Mouse (Mus musculus): ENCODE results near the gene Stum. TPM values are rescaled to one million over a fixed set of nuclear protein-coding genes. Genes with fewer than 3 reads are reported as not detected.
A peak's percentile ranks its signal among the peaks of the same experiment; 100 is the strongest.

The Stum gene
- polyA plus RNA-seq, 1 experiment = 0.69 TPM

GRCm38 (mm10) chr1:180415836-180416235 is 67.5 kb downstream of the Stum start:
- Histone ChIP-seq H3K4me1 (ENCODE audit: control insufficient read depth, insufficient read depth, low read length) (no peaks in the 10 kb centered on the region), H3K4me3 (ENCODE audit: insufficient read depth, low read depth, low read length) (no peak overlapping the region), H3K27ac (ENCODE audit: insufficient read depth, low read depth, low read length) (no peak overlapping the region), H3K36me3 (ENCODE audit: control insufficient read depth, insufficient read depth, low read length) (no peaks in the 10 kb centered on the region; the same call in 1 of the 2 replicates), H3K27me3 (replicated peaks; ENCODE audit: control insufficient read depth, insufficient read depth, low read length) (no peaks in the 10 kb centered on the region)
- no peak for TF ChIP-seq CTCF (conservative IDR thresholded peaks at IDR 0.05; ENCODE audit: insufficient read depth, insufficient read length, low read depth, low read length)
- TF ChIP-seq POLR2A (IDR thresholded peaks at IDR 0.05; ENCODE audit: low read depth, low read length) = no peak
- DNase-seq = no peak
- 94% methylated on average over 7 of the region's 7 CpGs for WGBS

- H3K4me1 ChIP-seq (ENCODE audit: control insufficient read depth, insufficient read depth, low read length) = no peaks in the 10 kb centered on the region
- no peak for DNase-seq
- no peak overlapping the region for H3K27ac ChIP-seq (ENCODE audit: insufficient read depth, low read depth, low read length)
- WGBS = 67% methylated on average over 4 of the region's 4 CpGs
- TF ChIP-seq CTCF (conservative IDR thresholded peaks at IDR 0.05; ENCODE audit: insufficient read depth, insufficient read length, low read depth, low read length) (no peak), POLR2A (IDR thresholded peaks at IDR 0.05; ENCODE audit: low read depth, low read length) (no peak)
- H3K27me3 ChIP-seq (replicated peaks; ENCODE audit: control insufficient read depth, insufficient read depth, low read length) = no peaks in the 10 kb centered on the region
- no peaks in the 10 kb centered on the region; the same call in 1 of the 2 replicates for H3K36me3 ChIP-seq (ENCODE audit: control insufficient read depth, insufficient read depth, low read length)
- H3K4me3 ChIP-seq (ENCODE audit: insufficient read depth, low read depth, low read length) = no peak overlapping the region
Measured at GRCm38 (mm10) chr1:180415064-180415463, 68.2 kb downstream of the Stum start.

GRCm38 (mm10) chr1:180410306-180410705 is 73.0 kb downstream of the Stum start:
- H3K27ac ChIP-seq (ENCODE audit: insufficient read depth, low read depth, low read length) = 0 out of 2 replicates have a peak overlapping the region, but pooled peaks have one; percentile 13
- DNase-seq = no peak
- WGBS = 74% methylated on average over 7 of the region's 7 CpGs

GRCm38 (mm10) chr1:180409771-180410170 is 73.5 kb downstream of the Stum start:
- Histone ChIP-seq H3K4me3 (ENCODE audit: insufficient read depth, low read depth, low read length) (no peak overlapping the region), H3K27ac (ENCODE audit: insufficient read depth, low read depth, low read length) (0 out of 2 replicates have a peak overlapping the region, but pooled peaks have one; percentile 58), H3K36me3 (ENCODE audit: control insufficient read depth, insufficient read depth, low read length) (no peaks in the 10 kb centered on the region; the same call in 1 of the 2 replicates), H3K27me3 (replicated peaks; ENCODE audit: control insufficient read depth, insufficient read depth, low read length) (no peaks in the 10 kb centered on the region), H3K4me1 (ENCODE audit: control insufficient read depth, insufficient read depth, low read length) (peaks cover 18% of the 10 kb centered on the region)
- DNase-seq = no peak
- WGBS = 55% methylated on average over 5 of the region's 5 CpGs
- no peak for TF ChIP-seq POLR2A (IDR thresholded peaks at IDR 0.05; ENCODE audit: low read depth, low read length)
- TF ChIP-seq CTCF (conservative IDR thresholded peaks at IDR 0.05; ENCODE audit: insufficient read depth, insufficient read length, low read depth, low read length) = no peak

More at GRCm38 (mm10) chr1:180410306-180410705, 73.0 kb downstream of the Stum start:
- H3K27me3 ChIP-seq (replicated peaks; ENCODE audit: control insufficient read depth, insufficient read depth, low read length) = no peaks in the 10 kb centered on the region
- H3K4me1 ChIP-seq (ENCODE audit: control insufficient read depth, insufficient read depth, low read length) = peaks cover 16% of the 10 kb centered on the region
- no peaks in the 10 kb centered on the region; the same call in 1 of the 2 replicates for H3K36me3 ChIP-seq (ENCODE audit: control insufficient read depth, insufficient read depth, low read length)
- H3K4me3 ChIP-seq (ENCODE audit: insufficient read depth, low read depth, low read length) = no peak overlapping the region
- no peak for TF ChIP-seq POLR2A (IDR thresholded peaks at IDR 0.05; ENCODE audit: low read depth, low read length)
- no peak for TF ChIP-seq CTCF (conservative IDR thresholded peaks at IDR 0.05; ENCODE audit: insufficient read depth, insufficient read length, low read depth, low read length)

GRCm38 (mm10) chr1:180408832-180409231 is 74.5 kb downstream of the Stum start:
- no peaks in the 10 kb centered on the region for H3K36me3 ChIP-seq (ENCODE audit: control insufficient read depth, insufficient read depth, low read length)
- WGBS = 22% methylated on average over 9 of the region's 9 CpGs
- no peaks in the 10 kb centered on the region for H3K27me3 ChIP-seq (replicated peaks; ENCODE audit: control insufficient read depth, insufficient read depth, low read length)
- peaks cover 27% of the 10 kb centered on the region for H3K4me1 ChIP-seq (ENCODE audit: control insufficient read depth, insufficient read depth, low read length)
- peak overlapping the region; percentile 58 for H3K27ac ChIP-seq (ENCODE audit: insufficient read depth, low read depth, low read length)
- no peak for TF ChIP-seq POLR2A (IDR thresholded peaks at IDR 0.05; ENCODE audit: low read depth, low read length)
- H3K4me3 ChIP-seq (ENCODE audit: insufficient read depth, low read depth, low read length) = no peak overlapping the region
- peak; percentile 92 for DNase-seq

GRCm38 (mm10) chr1:180407727-180408719 is 75.3 kb downstream of the Stum start:
- Histone ChIP-seq H3K36me3 (ENCODE audit: control insufficient read depth, insufficient read depth, low read length) (no peaks in the 10 kb centered on the region), H3K4me1 (ENCODE audit: control insufficient read depth, insufficient read depth, low read length) (peaks cover 34% of the 10 kb centered on the region), H3K27ac (ENCODE audit: insufficient read depth, low read depth, low read length) (peak overlapping the region; percentile 55), H3K4me3 (ENCODE audit: insufficient read depth, low read depth, low read length) (no peak overlapping the region), H3K27me3 (replicated peaks; ENCODE audit: control insufficient read depth, insufficient read depth, low read length) (no peaks in the 10 kb centered on the region)
- TF ChIP-seq CTCF (conservative IDR thresholded peaks at IDR 0.05; ENCODE audit: insufficient read depth, insufficient read length, low read depth, low read length) (no peak), POLR2A (IDR thresholded peaks at IDR 0.05; ENCODE audit: low read depth, low read length) (no peak)
- WGBS = 56% methylated on average over 18 of the region's 18 CpGs
- peak; percentile 52 for DNase-seq

DNA sequence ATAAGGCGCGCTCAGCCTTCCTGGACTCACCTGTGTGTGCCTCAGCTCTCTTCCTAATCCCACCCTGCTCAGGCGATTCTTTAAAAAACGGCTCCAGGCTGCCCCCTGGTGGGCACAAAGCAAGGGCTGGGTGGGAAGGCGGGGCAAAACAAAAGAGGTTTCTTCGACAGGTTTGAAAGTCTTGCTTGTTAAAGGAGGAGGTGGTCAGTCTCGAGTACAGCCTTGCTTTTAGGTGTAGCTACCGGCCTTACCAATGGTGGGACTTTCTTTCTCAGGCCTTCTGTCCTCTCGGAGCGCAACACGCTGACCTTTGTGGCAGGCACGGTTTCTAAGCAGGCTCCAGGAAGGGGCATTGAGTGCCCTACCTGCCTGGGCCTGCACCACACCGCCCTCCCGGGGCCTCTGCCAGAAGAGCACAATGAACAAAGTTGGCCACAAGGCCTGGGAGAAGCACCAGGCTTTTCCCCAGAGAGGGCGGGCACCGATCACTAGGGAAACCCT is 76.1 kb downstream of the Stum start:
- H3K36me3 ChIP-seq (ENCODE audit: control insufficient read depth, insufficient read depth, low read length) = no peaks in the 10 kb centered on the region
- H3K4me3 ChIP-seq (ENCODE audit: insufficient read depth, low read depth, low read length) = peak overlapping the region; percentile 33
- TF ChIP-seq POLR2A (IDR thresholded peaks at IDR 0.05; ENCODE audit: low read depth, low read length) = no peak
- TF ChIP-seq CTCF (conservative IDR thresholded peaks at IDR 0.05; ENCODE audit: insufficient read depth, insufficient read length, low read depth, low read length) = peak; percentile 56
- no peaks in the 10 kb centered on the region for H3K27me3 ChIP-seq (replicated peaks; ENCODE audit: control insufficient read depth, insufficient read depth, low read length)
- H3K4me1 ChIP-seq (ENCODE audit: control insufficient read depth, insufficient read depth, low read length) = peaks cover 34% of the 10 kb centered on the region
- DNase-seq = peak; percentile 91
- WGBS = 13% methylated on average over 16 of the region's 16 CpGs
- peak overlapping the region; percentile 69 for H3K27ac ChIP-seq (ENCODE audit: insufficient read depth, low read depth, low read length)

Measured in kidney, adult 2 months (tissue).